Mouse (Mus musculus) forebrain, embryonic 12.5 days (tissue): ENCODE data around the gene Kcnk4. TPM values are rescaled to one million over a fixed set of nuclear protein-coding genes. Genes with fewer than 3 reads are reported as not detected.
A peak's percentile ranks its signal among the peaks of the same experiment; 100 is the strongest.

Experiments
- ATAC-seq: fragments of 200-750 bp; cut with Nextera tagmentation; 2 replicates; pipeline ENCODE4 v1.8.0; 2017; ENCODE audit warnings: moderate TSS enrichment; ENCODE audit not compliant: low FRiP score
- H3K27ac ChIP-seq: fragments of 300-500 bp; sonication (generic); 2 replicates; pipeline ENCODE4 v1.5.1; 2016; ENCODE audit warnings: mild to moderate bottlenecking
- H3K27me3 ChIP-seq: fragments of 300-500 bp; sonication (generic); 2 replicates; pipeline ENCODE4 v1.6.1; 2016; ENCODE audit warnings: mild to moderate bottlenecking
- H3K36me3 ChIP-seq: fragments of 300-500 bp; sonication (generic); replicated peaks from 2 replicates; pipeline ENCODE4 v1.6.1; 2016; ENCODE audit warnings: mild to moderate bottlenecking
- H3K4me1 ChIP-seq: fragments of 300-500 bp; sonication (generic); 2 replicates; pipeline ENCODE4 v1.6.1; 2016
- H3K4me2 ChIP-seq: fragments of 300-500 bp; sonication (generic); 2 replicates; pipeline ENCODE4 v1.6.1; 2016; ENCODE audit warnings: mild to moderate bottlenecking, moderate library complexity
- H3K4me3 ChIP-seq: fragments of 300-500 bp; sonication (generic); replicated peaks from 2 replicates; pipeline ENCODE4 v1.5.1; 2016; ENCODE audit warnings: mild to moderate bottlenecking
- H3K9ac ChIP-seq: fragments of 300-500 bp; sonication (generic); 2 replicates; pipeline ENCODE4 v1.6.1; 2016; ENCODE audit warnings: mild to moderate bottlenecking
- H3K9me3 ChIP-seq: fragments of 300-500 bp; sonication (generic); 2 replicates; pipeline ENCODE4 v1.6.1; 2016
- WGBS: fragments of 180-500 bp; shearing (Covaris S2); methylation state at CpG from one replicate; pipeline ENCODE4 v1.1.7; 2016; 5-methylcytosine and 5-hydroxymethylcytosine counted together
- polyA plus RNA-seq: library from polyadenylated mRNA; unstranded; fragments of >200 nt; fragmentation: Nextera tagmentation; extraction: Ambion mirVana; gene quantifications from 2 replicates; pipeline ENCODE4 v1.2.1, GENCODE M21; 2016

The Kcnk4 gene
- polyA plus RNA-seq, 1 experiment from 2014 or later: not detected

DNA sequence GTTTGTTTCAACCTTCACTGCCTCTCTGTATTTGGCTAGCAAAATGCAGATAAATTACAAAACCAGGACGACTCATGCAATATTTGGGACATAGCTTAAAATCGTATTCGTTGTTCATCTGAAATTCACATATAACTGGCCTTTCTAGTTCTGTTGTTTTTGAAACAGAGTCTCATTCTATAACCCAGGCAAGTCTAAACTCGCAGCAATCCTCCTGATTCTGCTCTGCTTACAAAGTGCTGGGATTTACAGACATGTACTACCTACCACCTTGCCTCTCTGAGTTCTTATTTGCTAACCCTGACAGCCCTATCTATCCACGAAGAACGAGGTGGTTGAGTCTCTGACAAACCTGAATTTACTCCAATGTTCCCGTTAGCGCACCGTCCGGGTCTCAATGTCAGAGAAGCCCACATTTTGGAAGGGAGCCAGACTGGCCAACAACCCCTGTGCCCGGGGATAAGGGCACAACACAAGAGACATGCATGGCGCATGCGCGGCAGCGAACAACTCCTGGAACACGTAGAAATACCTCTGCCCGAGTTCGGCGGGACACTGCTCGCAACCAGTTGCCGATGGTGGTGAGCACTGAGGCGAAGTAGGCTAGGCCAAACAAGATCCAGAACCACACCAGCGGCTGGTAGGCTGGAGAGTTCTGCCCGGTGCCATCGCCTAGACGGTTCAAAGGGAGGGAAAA, 7.6 kb downstream of the Kcnk4 start:
- 8% methylated on average over 26 of the region's 26 CpGs for WGBS
- no peak for ATAC-seq
- peaks cover 23% of the 10 kb centered on the region for H3K4me1 ChIP-seq
- 0 out of 2 replicates have a peak, but pooled peaks cover 3% of the 10 kb centered on the region for H3K9me3 ChIP-seq
- H3K27me3 ChIP-seq: peaks cover 91% of the 10 kb centered on the region
- no peaks in the 10 kb centered on the region for H3K36me3 ChIP-seq
- H3K9ac ChIP-seq: peak overlapping the region; percentile 21; the same call in 1 of the 2 replicates
- H3K27ac ChIP-seq: no peak overlapping the region
- peak overlapping the region; percentile 44 for H3K4me2 ChIP-seq
- peak overlapping the region; percentile 21 for H3K4me3 ChIP-seq

DNA sequence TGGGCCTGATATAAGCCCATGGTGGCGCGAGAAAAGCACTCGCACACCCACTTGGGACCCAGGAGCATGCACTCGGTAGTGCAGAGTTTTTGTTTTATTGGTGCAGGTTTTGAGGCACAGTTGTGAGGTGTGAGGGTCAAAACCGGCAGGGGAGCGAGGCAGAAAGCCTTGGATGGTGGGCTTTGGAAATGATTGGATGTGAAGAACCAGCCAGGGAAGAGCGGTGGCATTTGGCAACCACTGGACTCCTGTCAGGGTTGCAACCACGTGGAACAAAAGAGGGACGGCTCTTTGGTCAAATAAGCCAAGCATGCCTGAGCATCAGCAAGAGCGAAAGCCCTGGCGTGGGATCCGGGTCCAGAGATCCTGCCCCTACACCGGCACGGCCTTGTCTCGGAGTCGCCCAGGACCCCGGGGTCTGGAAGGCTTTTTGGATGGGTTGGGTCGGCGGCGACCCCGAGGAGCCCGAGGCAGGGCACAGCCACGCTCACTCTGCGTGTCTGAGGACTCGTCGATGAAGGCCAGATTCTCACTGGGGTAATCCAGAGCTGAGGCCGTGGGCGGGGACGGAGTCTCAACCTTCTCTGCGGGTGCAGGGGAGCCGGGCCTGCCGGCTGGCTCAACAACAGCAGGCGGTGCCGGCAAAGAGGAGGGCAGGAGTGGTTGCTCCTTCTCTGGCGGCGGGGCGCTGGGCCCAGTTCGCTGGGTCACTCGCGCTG, 8.5 kb downstream of the Kcnk4 start:
- Histone ChIP-seq H3K9ac (no peak overlapping the region), H3K36me3 (no peaks in the 10 kb centered on the region), H3K4me3 (no peak overlapping the region; the same call in 1 of the 2 replicates), H3K4me1 (peaks cover 26% of the 10 kb centered on the region), H3K27me3 (peaks cover 82% of the 10 kb centered on the region), H3K4me2 (no peak overlapping the region), H3K27ac (no peak overlapping the region), H3K9me3 (0 out of 2 replicates have a peak, but pooled peaks cover 3% of the 10 kb centered on the region)
- no peak for ATAC-seq
- 3% methylated on average over 39 of the region's 40 CpGs for WGBS

DNA sequence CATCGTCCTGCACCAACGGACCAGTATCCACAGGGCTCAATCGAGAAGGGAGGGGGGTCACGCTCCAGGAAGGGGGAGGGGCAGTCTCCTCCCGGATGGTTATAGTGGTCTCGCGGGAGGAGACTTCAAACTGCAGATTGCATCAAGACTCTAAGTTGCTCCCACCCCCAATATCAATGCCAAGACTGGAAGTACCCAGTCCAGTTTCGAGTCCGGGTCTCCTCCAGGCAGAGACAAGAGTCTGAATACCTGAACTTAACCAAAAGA, 9.1 kb downstream of the Kcnk4 start, which contains the start of gene Catsperz:
Gene Catsperz, minus strand, starts transcription at position 74 of the 267 bp plus-strand sequence.
- Histone ChIP-seq H3K9ac (no peak within 1 kb of the TSS), H3K4me1 (peaks cover 31% of the 10 kb centered on the region), H3K9me3 (0 out of 2 replicates have a peak, but pooled peaks cover 3% of the 10 kb centered on the region), H3K4me3 (peak within 1 kb of the TSS; percentile 10), H3K27me3 (peaks cover 76% of the 10 kb centered on the region), H3K36me3 (no peaks in the 10 kb centered on the region), H3K4me2 (peak within 1 kb of the TSS; percentile 13), H3K27ac (no peak within 1 kb of the TSS)
- no peak for ATAC-seq
- 4% methylated on average over 9 of the region's 9 CpGs for WGBS

DNA sequence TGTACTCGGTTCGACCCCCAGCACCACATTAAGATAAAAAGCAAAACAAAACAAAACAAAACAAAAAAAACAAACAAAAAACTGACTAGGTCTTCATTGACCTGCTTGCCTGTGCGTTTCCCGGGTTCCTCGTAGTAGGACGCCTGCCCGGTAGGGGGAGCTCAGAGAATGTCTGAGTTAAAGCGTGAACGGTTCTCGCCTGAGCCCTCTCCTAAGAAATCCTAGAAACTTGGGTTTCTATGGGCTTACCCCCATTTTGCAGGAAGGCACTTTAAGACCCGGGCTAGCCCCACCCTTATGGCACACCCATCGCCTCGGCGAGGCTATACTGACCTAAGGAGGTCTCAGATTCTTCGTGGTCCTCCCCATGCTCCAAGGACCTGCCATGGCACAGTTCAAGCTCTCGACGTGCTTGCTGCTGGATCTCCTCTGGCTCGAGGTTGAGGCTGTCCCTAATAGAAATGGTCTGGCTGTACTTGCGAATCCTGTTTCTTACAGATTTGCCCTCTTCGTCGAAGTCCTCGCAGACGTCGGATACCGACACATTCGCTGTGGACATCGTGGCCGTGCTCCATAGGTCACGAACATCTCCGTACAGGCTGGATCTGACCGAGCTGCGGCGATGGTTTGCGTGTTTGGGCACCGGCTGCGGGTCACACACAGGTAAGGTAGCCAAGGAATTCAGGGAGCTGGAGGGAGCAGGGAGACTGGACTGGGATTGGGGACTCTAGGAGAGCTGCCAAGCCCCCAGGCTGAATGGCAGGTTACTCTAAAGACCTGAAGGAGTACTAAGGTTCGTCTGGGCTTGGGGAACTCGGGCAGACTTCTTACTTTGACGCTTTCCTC, 9.6 kb downstream of the Kcnk4 start:
- 0 out of 2 replicates have a peak, but pooled peaks cover 3% of the 10 kb centered on the region for H3K9me3 ChIP-seq
- H3K4me1 ChIP-seq: peaks cover 37% of the 10 kb centered on the region
- H3K36me3 ChIP-seq: no peaks in the 10 kb centered on the region
- 2% methylated on average over 39 of the region's 39 CpGs for WGBS
- H3K27ac ChIP-seq: no peak overlapping the region
- H3K27me3 ChIP-seq: peaks cover 72% of the 10 kb centered on the region
- no peak overlapping the region for H3K9ac ChIP-seq
- peak overlapping the region; percentile 13 for H3K4me2 ChIP-seq
- ATAC-seq: no peak
- H3K4me3 ChIP-seq: peak overlapping the region; percentile 10

DNA sequence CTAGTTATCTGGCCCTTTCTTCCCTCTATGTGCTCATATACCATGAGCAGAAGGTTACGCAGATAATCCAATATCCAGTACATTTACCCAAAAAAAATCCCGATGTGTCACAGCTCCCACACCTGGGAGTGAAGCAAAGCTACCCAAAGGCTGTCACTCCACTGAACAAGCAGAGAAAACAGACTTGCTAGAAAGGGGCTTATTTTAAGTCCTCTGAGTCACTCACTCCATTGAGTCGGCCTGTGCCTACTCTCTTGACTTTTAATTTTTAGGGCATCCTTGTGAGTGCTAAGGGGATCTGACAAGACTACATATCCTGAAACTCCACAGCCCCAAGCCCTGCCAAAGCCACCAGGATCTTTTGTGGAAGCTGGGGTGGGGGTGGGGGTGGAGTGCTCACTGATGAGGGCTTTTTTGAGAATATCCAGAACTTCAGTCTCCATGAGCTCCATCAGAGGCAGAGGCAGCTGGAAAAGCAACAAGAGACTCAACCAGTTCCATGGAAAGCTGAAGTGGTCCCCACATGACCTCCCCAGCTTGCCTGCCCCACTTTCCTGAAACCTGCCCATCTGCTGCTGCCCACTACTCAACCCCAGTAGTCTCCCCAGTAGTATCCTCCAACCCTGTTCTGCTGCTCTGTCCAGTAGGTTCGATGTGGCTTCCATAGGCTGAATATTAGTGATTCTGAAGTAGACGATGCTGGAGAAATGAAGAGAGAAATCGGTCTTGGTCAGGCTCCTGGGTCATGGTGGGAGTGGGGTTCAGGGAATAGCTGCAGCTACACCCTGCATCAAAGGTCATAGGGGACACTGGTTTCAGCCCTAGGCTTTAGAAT, 11.2 kb downstream of the Kcnk4 start:
- H3K9ac ChIP-seq: no peak overlapping the region

DNA sequence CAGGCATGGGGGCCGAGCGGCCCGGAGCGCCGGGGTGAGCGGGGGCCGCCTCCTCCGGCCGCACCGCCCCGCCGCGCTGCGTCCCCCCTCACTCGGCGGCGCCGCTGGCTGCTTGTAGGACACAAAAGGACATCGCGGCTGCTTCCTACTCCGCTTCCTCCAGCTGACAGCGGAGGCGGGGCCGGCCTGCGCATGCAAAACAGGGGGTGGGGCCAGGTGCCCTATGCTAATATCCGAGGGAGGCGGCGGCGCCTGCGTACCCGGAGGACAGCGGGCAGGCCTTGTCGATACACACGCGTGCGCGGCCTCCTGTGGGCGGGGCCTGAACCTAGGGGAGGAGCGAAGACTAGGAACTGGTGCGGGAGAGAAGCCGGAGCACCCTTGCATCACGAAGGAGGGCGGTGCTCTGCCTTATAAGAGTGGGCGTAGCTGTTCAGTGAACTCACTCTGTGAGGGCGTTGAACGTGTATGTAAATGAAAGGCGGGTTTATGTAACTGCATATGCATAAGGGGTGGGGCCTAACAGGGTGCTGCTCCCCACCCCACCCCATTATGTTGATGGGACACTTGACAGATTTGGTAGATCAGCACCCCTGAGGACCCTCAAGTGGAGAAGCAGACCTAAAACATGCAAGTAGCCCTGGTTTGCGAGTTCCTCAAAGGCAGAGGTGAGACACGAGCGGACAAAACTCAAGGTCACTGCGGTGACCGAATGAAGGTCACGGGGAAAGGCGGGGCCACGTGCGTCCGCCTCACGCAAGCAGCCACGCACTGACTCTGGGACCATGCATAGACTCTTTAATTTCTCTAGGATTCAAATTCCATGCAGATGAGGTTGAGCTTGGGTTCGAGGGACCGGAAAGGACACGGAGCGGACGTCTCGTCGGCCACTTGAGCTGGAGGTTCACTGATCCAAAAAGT, 12.4 kb downstream of the Kcnk4 start, which contains the start of gene Esrra:
Gene Esrra, minus strand, starts transcription at position 167 of the 921 bp plus-strand sequence.
- WGBS: 1% methylated on average over 62 of the region's 66 CpGs
- Histone ChIP-seq H3K4me1 (peaks cover 37% of the 10 kb centered on the region), H3K27me3 (peaks cover 46% of the 10 kb centered on the region), H3K4me2 (peak within 1 kb of the TSS; percentile 91), H3K36me3 (0 out of 2 replicates have a peak, but pooled peaks cover 6% of the 10 kb centered on the region), H3K27ac (peak within 1 kb of the TSS; percentile 93), H3K9me3 (0 out of 2 replicates have a peak, but pooled peaks cover 3% of the 10 kb centered on the region), H3K9ac (peak within 1 kb of the TSS; percentile 92), H3K4me3 (peak within 1 kb of the TSS; percentile 89)
- peak; percentile 94 for ATAC-seq

More for the DNA sequence above, 11.2 kb downstream of the Kcnk4 start:
- no peak for ATAC-seq
- WGBS: 60% methylated on average over 6 of the region's 6 CpGs
- Histone ChIP-seq H3K27me3 (peaks cover 58% of the 10 kb centered on the region), H3K4me3 (no peak overlapping the region), H3K27ac (no peak overlapping the region), H3K4me1 (peaks cover 40% of the 10 kb centered on the region), H3K36me3 (0 out of 2 replicates have a peak, but pooled peaks cover 6% of the 10 kb centered on the region), H3K9me3 (0 out of 2 replicates have a peak, but pooled peaks cover 3% of the 10 kb centered on the region), H3K4me2 (peak overlapping the region; percentile 91; the same call in 1 of the 2 replicates)

DNA sequence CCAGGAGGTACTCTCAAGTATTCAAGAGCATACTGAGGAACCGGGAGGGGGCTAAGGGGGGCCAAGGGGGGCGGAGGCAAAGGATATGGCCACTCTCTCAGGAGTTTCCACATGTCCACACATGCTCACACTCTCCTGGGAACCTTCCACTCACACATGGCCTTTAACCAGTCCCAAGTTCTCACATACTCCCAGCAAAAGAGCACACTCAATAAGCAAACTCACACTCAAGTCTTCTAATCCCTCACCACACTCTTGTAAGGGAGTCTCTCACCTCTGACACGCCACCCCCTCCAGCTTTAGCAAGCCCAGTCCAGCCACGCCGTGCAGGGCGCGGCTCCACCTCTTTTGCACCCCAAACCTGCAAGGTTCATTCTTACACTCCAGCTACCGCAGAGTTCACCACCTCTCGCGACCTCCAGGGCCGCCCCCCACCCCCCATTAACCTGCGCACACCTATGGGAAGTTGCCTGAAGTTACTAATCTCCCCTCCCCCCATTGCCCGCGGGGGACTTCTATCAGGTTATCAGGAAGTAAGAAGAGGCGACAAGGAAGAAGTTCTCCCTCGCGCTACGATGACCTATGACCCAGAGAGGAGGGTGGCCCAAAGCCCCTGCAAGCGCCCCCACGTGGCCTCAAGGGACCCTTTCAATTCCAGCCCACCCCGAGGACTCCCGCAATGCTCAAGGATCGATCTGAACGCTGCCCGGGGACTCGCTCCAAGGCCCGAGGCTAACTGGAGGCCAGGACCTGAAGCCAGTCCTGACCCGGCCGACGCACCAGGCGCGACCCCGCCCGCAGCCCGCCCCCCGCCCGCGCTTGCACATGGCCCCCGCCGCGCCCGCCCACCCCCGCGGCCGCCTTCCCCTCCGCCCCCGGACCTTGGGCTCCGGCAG, 13.3 kb downstream of the Kcnk4 start:
- Histone ChIP-seq H3K27me3 (peaks cover 37% of the 10 kb centered on the region), H3K27ac (peak overlapping the region; percentile 93), H3K4me1 (peaks cover 32% of the 10 kb centered on the region), H3K9me3 (0 out of 2 replicates have a peak, but pooled peaks cover under 1% of the 10 kb centered on the region), H3K4me2 (peak overlapping the region; percentile 91), H3K4me3 (peak overlapping the region; percentile 89), H3K9ac (peak overlapping the region; percentile 92), H3K36me3 (0 out of 2 replicates have a peak, but pooled peaks cover 6% of the 10 kb centered on the region)
- ATAC-seq: peak; percentile 39
- WGBS: 2% methylated on average over 36 of the region's 48 CpGs

DNA sequence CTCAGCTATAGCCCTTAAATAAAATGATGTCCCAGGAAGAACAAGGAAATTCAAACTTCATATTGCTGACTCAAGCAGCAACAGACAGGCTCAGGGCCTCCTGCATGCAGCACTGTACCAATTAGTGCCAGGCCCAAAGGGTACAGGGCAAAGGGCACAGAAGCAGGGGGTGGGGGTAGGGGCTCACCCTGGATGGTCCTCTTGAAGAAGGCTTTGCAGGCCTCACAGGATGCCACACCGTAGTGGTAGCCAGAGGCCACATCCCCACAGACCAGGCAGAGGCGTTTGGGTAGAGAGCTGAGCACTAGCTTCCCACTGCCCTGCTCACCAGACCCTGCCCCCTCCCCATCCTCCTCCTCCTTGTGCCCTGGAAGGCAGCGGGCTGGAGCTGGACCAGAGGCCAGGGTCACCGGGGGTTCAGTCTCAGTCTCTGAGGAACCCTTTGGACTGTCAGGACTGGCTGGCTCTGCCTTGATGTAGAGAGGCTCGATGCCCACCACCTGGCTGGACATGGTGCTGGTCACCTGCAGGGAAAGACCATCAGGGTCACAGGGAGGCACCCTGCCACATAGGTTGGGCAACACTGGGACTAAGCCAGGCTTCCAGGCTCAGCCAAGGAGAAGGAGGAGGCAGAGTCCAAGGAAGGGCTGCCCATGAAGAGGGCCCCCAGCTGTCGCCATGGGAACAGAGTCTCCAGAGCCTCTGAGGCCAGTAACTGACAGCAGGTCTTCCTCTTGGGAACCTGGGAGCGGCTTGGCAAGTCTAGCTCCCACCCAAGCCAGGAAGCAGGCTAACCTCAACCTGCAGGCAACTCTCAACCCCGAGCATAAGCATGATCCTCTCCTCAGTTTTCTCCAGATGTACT, 14.2 kb downstream of the Kcnk4 start:
- ATAC-seq: no peak
- Histone ChIP-seq H3K9me3 (no peaks in the 10 kb centered on the region), H3K4me3 (peak overlapping the region; percentile 89), H3K27ac (no peak overlapping the region), H3K36me3 (0 out of 2 replicates have a peak, but pooled peaks cover 6% of the 10 kb centered on the region), H3K4me2 (peak overlapping the region; percentile 91), H3K9ac (peak overlapping the region; percentile 92; the same call in 1 of the 2 replicates), H3K4me1 (peaks cover 29% of the 10 kb centered on the region), H3K27me3 (peaks cover 28% of the 10 kb centered on the region)
- WGBS: 46% methylated on average over 8 of the region's 8 CpGs

DNA sequence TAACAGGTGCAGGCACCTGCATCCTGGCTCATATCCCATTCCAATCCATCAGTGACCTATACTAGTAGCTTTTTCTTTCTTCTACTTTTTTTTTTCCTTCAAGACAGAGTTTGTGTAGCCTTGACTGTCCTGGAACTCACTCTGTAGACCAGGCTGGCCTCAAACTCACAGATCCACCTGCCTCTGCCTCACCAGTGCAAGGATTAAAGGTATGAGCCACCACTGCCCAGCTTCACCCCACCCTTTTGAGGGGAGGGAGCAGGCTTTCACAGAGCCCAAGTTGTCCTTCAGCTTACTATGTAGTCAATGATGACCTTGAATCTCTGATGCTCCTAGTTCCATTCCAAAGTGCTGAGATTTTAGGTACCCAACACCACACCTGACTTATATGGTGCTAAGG, 14.9 kb downstream of the Kcnk4 start:
- Histone ChIP-seq H3K27me3 (peaks cover 21% of the 10 kb centered on the region), H3K9ac (no peak overlapping the region), H3K4me3 (no peak overlapping the region), H3K27ac (no peak overlapping the region), H3K4me1 (peaks cover 23% of the 10 kb centered on the region), H3K4me2 (no peak overlapping the region), H3K9me3 (no peaks in the 10 kb centered on the region), H3K36me3 (0 out of 2 replicates have a peak, but pooled peaks cover 6% of the 10 kb centered on the region)
- no peak for ATAC-seq
